Mouse (Mus musculus): ENCODE measurements around the gene Gm10518. TPM values are rescaled to one million over a fixed set of nuclear protein-coding genes. Genes with fewer than 3 reads are reported as not detected.

The Gm10518 gene
- polyA plus RNA-seq, 1 experiment from 2014 or later: not detected

DNA sequence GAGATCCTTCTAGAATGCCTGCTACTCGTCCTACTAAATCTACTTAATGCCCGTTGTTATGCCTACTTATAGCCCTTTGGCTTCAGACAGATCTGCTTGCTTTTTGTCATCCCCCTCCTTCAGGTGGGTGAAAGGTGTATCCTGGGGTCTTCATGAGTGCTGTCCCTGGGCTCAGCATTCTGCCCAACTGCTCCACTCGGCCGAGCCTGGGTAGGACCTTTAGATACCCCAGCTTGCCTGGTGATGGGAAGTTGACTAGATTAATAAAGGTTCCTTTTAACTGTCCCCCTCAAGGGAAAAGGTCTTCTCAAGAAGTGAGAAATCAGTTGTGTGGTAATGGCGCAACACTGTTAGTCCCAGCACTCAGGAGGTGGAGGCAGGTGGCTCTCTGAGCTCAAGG is 24.9 kb downstream of the Gm10518 start:
- Histone ChIP-seq H3K9me3 (ENCODE audit: control insufficient read depth, low read length) (no peaks in the 10 kb centered on the region), H3K36me3 (ENCODE audit: control insufficient read depth, insufficient read depth, low read length) (no peaks in the 10 kb centered on the region), H3K27ac (ENCODE audit: low read length) (no peak overlapping the region), H3K9ac (ENCODE audit: low read length) (no peak overlapping the region), H3K4me2 (ENCODE audit: low read depth, low read length) (no peak overlapping the region), H3K4me1 (replicated peaks; ENCODE audit: control insufficient read depth, insufficient read depth, low read length) (no peaks in the 10 kb centered on the region), H3K4me3 (ENCODE audit: low read length) (no peak overlapping the region), H3K27me3 (ENCODE audit: control insufficient read depth, insufficient read depth, low read depth, low read length) (no peaks in the 10 kb centered on the region)
- 87% methylated on average over 5 of the region's 5 CpGs for WGBS
- ATAC-seq (ENCODE audit: low read depth): no peak

DNA sequence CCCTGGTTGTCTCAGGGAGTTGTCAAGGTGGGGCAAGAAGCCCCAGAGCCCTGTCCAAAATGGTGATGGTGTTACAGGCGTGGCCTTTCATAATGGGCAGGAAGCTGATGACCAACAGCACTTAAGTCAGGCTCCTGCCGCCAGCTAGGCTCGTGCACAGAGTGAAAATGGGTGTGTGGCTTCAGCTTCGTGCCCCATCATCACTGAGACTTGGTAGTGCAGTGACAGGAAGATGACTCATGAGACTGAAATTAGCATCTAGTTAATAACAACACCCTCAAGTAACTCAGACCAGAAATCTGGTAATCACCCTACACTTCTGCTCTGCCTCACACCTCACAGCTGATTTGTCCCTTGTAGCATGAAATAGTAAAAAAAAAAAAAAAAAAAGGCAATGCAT is 25.7 kb downstream of the Gm10518 start:
- Histone ChIP-seq H3K27ac (ENCODE audit: low read length) (no peak overlapping the region), H3K4me1 (replicated peaks; ENCODE audit: control insufficient read depth, insufficient read depth, low read length) (no peaks in the 10 kb centered on the region), H3K36me3 (ENCODE audit: control insufficient read depth, insufficient read depth, low read length) (no peaks in the 10 kb centered on the region), H3K9me3 (ENCODE audit: control insufficient read depth, low read length) (no peaks in the 10 kb centered on the region), H3K9ac (ENCODE audit: low read length) (no peak overlapping the region), H3K4me2 (ENCODE audit: low read depth, low read length) (no peak overlapping the region), H3K4me3 (ENCODE audit: low read length) (no peak overlapping the region), H3K27me3 (ENCODE audit: control insufficient read depth, insufficient read depth, low read depth, low read length) (no peaks in the 10 kb centered on the region)
- no peak for ATAC-seq (ENCODE audit: low read depth)
- 55% methylated on average over 4 of the region's 4 CpGs for WGBS

DNA sequence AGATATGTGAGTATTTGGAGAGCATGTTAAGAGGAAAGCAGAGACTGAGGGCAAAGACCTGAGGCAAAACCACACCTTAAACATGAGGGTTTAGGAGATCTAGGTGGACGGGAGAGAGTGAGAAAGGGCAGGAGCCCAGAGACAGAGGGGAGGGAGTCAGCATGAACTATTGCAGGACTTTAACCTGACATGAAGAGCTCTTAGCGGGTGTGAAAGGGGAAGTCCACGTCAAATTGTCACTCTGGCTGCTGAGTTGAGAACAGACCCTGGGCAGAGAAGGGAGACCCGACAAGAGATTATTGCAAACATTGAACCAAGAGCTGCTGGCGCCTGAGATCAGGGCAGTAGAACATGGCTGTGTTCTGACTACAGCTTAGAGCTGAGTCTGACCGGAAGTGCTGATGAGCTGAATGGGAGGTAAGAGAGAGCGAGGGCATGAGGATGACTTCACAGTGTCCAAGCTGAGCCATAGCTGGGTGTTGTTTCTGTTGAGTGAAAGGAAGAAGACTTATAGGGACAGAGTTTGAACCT is 29.6 kb downstream of the Gm10518 start:
- WGBS: 54% methylated on average over 7 of the region's 7 CpGs
- H3K27ac ChIP-seq (ENCODE audit: low read length): no peak overlapping the region
- ATAC-seq (ENCODE audit: low read depth): no peak
- H3K36me3 ChIP-seq (ENCODE audit: control insufficient read depth, insufficient read depth, low read length): no peaks in the 10 kb centered on the region
- H3K9me3 ChIP-seq (ENCODE audit: control insufficient read depth, low read length): no peaks in the 10 kb centered on the region
- no peak overlapping the region for H3K9ac ChIP-seq (ENCODE audit: low read length)
- no peak overlapping the region for H3K4me2 ChIP-seq (ENCODE audit: low read depth, low read length)
- no peaks in the 10 kb centered on the region for H3K4me1 ChIP-seq (replicated peaks; ENCODE audit: control insufficient read depth, insufficient read depth, low read length)
- H3K4me3 ChIP-seq (ENCODE audit: low read length): no peak overlapping the region
- no peaks in the 10 kb centered on the region for H3K27me3 ChIP-seq (ENCODE audit: control insufficient read depth, insufficient read depth, low read depth, low read length)

DNA sequence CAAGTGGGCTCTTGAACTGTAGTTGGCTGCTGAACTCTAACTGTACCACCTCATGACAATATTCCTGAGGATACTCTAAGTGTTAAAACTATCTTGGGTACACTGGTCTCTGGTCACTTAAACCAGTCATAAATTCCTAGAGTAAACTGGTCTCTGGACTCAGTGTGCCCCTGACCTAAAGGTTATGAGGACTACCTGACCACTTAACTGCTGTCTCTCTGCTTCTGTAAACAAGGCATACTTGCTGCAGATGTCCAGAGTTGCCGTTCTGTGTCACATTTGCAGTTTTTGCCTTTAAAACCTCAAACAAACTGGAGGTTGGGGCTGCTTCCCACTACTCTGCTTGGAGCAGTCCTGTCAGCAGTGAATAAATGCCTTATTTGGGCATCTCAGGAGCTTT is 30.4 kb downstream of the Gm10518 start:
- no peak overlapping the region for H3K27ac ChIP-seq (ENCODE audit: low read length)
- H3K36me3 ChIP-seq (ENCODE audit: control insufficient read depth, insufficient read depth, low read length): no peaks in the 10 kb centered on the region
- no peaks in the 10 kb centered on the region for H3K4me1 ChIP-seq (replicated peaks; ENCODE audit: control insufficient read depth, insufficient read depth, low read length)
- H3K4me3 ChIP-seq (ENCODE audit: low read length): no peak overlapping the region
- no peak overlapping the region for H3K9ac ChIP-seq (ENCODE audit: low read length)
- no peaks in the 10 kb centered on the region for H3K27me3 ChIP-seq (ENCODE audit: control insufficient read depth, insufficient read depth, low read depth, low read length)
- no peak overlapping the region for H3K4me2 ChIP-seq (ENCODE audit: low read depth, low read length)
- ATAC-seq (ENCODE audit: low read depth): no peak
- H3K9me3 ChIP-seq (ENCODE audit: control insufficient read depth, low read length): no peaks in the 10 kb centered on the region
- WGBS: 46% methylated on average over 1 of the region's 1 CpGs

DNA sequence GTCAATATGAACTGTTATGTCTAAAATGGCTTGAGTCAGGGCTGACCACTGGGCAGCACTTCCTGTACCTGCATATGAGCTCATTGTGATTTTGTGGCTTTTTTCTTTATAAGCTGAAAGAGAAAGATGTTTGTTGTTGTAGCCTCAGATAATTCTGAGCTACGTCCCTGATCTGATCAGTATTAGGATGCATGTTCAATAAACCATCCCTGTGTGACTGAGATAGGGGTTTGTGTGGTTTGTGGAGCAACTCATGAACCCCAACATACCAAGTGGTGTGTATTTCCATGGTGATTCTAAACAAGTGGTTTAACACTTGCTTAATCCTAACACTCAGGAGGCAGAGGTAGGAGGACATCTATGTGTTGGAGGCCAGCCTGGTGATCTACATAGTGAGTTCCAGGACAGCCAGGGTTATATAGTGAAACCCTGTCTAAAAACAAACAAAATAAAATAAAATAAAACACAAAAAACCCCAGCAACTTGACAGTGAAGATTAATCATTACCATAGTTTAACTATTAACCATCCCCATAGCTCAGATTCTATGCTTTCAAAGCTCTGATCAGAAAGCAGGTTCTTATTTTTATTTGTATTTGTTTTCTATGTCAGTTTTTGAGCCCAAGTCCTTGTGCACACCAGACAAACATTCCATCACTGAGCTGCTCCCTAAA is 32.7 kb downstream of the Gm10518 start:
- H3K4me2 ChIP-seq (ENCODE audit: low read depth, low read length): no peak overlapping the region

DNA sequence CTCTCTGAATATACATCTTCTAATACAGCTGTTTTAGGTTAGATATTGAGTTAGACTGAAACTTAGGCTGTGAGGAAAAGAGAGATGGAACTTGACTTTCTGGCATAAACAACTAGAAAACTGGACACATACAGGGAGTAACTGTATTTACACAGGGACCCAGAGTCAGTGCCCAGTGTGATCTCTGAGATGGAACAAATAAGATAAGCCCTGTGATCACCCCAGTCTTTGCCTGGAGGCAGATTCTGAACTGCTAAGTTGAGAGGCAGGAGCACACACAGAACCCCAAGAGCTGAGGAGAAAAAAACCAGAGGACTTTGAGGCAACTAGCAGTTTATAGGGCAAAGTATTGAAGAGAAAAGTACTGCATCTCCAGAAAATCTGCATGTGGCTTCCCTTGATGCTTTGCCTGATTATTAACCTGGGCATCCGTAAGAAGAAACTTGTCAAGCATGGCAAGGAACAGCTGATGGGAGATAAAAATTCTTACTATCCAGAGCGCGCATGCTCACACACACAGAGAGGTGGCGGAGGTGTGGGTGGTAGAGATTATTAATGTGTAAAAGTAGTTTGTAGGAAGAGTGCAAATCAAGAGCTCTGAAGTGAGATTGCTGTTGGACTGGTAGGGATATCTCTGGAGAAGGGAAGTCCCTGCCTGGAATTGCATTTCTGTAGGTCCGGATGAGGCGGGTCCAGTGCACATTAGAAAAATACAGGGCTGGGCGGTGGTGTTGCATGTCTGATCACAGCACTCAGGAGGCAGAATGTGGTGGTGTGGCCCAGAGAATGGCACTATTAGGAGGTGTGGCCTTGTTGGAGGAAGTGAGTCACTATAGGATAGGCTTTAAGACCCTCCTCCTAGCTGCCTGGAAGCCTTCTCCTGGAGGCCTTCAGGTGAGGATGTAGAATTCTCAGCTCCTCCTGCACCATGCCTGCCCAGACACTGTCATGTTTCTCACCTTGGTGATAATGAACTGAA is 33.5 kb downstream of the Gm10518 start:
- WGBS: 86% methylated on average over 7 of the region's 7 CpGs
- Histone ChIP-seq H3K4me3 (ENCODE audit: low read length) (no peak overlapping the region), H3K27me3 (ENCODE audit: control insufficient read depth, insufficient read depth, low read depth, low read length) (no peaks in the 10 kb centered on the region), H3K9me3 (ENCODE audit: control insufficient read depth, low read length) (no peaks in the 10 kb centered on the region), H3K4me1 (replicated peaks; ENCODE audit: control insufficient read depth, insufficient read depth, low read length) (no peaks in the 10 kb centered on the region), H3K9ac (ENCODE audit: low read length) (no peak overlapping the region), H3K4me2 (ENCODE audit: low read depth, low read length) (no peak overlapping the region), H3K27ac (ENCODE audit: low read length) (no peak overlapping the region), H3K36me3 (ENCODE audit: control insufficient read depth, insufficient read depth, low read length) (no peaks in the 10 kb centered on the region)
- no peak for ATAC-seq (ENCODE audit: low read depth)

More for the DNA sequence above, 32.7 kb downstream of the Gm10518 start:
- Histone ChIP-seq H3K9ac (ENCODE audit: low read length) (no peak overlapping the region), H3K9me3 (ENCODE audit: control insufficient read depth, low read length) (no peaks in the 10 kb centered on the region), H3K36me3 (ENCODE audit: control insufficient read depth, insufficient read depth, low read length) (no peaks in the 10 kb centered on the region), H3K27ac (ENCODE audit: low read length) (no peak overlapping the region), H3K27me3 (ENCODE audit: control insufficient read depth, insufficient read depth, low read depth, low read length) (no peaks in the 10 kb centered on the region), H3K4me3 (ENCODE audit: low read length) (no peak overlapping the region), H3K4me1 (replicated peaks; ENCODE audit: control insufficient read depth, insufficient read depth, low read length) (no peaks in the 10 kb centered on the region)
- WGBS: 82% methylated on average over 1 of the region's 1 CpGs
- no peak for ATAC-seq (ENCODE audit: low read depth)

DNA sequence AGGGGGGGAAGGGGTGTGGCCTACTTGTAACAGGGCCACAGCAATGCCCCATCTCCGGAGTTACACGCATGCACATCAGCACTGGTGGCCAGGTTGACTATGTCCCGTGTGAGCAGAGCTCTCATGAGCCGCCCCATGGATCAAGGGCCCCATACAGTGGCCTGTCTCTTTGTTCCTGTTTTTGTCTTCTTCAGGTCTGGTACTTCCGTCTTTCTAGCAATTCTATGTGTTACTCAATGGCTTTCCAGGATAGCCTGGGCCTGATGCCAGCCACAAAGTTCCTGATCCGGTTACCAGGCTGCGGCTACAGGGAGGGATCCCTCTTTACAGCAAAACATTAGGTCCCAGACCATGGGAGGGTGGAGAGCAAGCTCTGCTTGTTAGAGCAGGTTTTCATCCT is 39.4 kb downstream of the Gm10518 start:
- Histone ChIP-seq H3K36me3 (ENCODE audit: control insufficient read depth, insufficient read depth, low read length) (no peaks in the 10 kb centered on the region), H3K27ac (ENCODE audit: low read length) (no peak overlapping the region), H3K4me2 (ENCODE audit: low read depth, low read length) (no peak overlapping the region), H3K4me3 (ENCODE audit: low read length) (no peak overlapping the region), H3K4me1 (replicated peaks; ENCODE audit: control insufficient read depth, insufficient read depth, low read length) (peaks cover 12% of the 10 kb centered on the region), H3K27me3 (ENCODE audit: control insufficient read depth, insufficient read depth, low read depth, low read length) (no peaks in the 10 kb centered on the region), H3K9ac (ENCODE audit: low read length) (no peak overlapping the region), H3K9me3 (ENCODE audit: control insufficient read depth, low read length) (no peaks in the 10 kb centered on the region)
- ATAC-seq (ENCODE audit: low read depth): peak; percentile 60
- 61% methylated on average over 7 of the region's 7 CpGs for WGBS

DNA sequence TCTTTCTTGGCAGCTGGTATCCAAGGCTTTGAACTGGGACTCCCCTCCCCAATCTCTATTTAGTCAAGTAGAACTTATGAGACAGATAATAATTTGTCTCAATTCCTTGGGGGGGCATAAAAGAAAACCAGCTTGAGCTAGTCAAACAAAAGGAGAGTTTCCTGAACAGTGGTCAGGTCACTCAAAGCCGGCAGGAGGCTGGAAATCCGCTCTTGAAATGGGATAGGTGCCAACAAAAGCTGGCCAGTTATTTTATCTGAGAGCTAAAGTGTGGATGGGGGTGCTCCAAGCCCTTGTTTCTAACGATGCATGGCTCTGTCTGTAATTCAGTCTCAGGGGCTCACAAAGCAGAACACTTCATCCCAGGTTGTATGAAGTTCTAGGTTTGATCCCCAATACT is 40.8 kb downstream of the Gm10518 start:
- H3K9me3 ChIP-seq (ENCODE audit: control insufficient read depth, low read length): no peaks in the 10 kb centered on the region
- WGBS: 6% methylated on average over 3 of the region's 3 CpGs
- no peak for ATAC-seq (ENCODE audit: low read depth)
- H3K27me3 ChIP-seq (ENCODE audit: control insufficient read depth, insufficient read depth, low read depth, low read length): no peaks in the 10 kb centered on the region
- no peak overlapping the region for H3K4me3 ChIP-seq (ENCODE audit: low read length)
- no peak overlapping the region for H3K9ac ChIP-seq (ENCODE audit: low read length)
- H3K36me3 ChIP-seq (ENCODE audit: control insufficient read depth, insufficient read depth, low read length): no peaks in the 10 kb centered on the region
- H3K4me2 ChIP-seq (ENCODE audit: low read depth, low read length): no peak overlapping the region
- H3K4me1 ChIP-seq (replicated peaks; ENCODE audit: control insufficient read depth, insufficient read depth, low read length): peaks cover 13% of the 10 kb centered on the region
- 0 out of 2 replicates have a peak overlapping the region, but pooled peaks have one; percentile 12 for H3K27ac ChIP-seq (ENCODE audit: low read length)

DNA sequence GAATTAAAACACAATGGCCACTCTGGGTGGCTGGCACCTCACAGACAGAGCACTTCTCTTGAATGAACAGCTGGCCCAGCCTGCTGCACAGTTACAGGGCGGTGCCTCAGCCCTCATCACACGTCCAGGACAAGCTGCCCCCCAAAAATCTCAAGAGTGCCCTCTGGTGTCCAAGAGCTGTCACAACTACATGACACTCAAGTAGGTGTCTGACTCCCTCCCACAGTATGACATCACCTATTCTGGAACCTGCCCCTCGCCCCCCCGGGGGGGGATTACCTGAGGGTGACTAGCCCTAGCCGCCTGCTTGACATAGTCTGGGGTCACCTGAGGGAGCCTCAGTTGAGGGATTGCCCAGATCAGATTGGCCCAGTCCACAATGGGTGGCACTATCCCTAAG is 41.7 kb downstream of the Gm10518 start:
- Histone ChIP-seq H3K9ac (ENCODE audit: low read length) (no peak overlapping the region), H3K27ac (ENCODE audit: low read length) (no peak overlapping the region), H3K36me3 (ENCODE audit: control insufficient read depth, insufficient read depth, low read length) (no peaks in the 10 kb centered on the region), H3K4me1 (replicated peaks; ENCODE audit: control insufficient read depth, insufficient read depth, low read length) (peaks cover 13% of the 10 kb centered on the region), H3K9me3 (ENCODE audit: control insufficient read depth, low read length) (no peaks in the 10 kb centered on the region), H3K4me2 (ENCODE audit: low read depth, low read length) (no peak overlapping the region), H3K4me3 (ENCODE audit: low read length) (no peak overlapping the region), H3K27me3 (ENCODE audit: control insufficient read depth, insufficient read depth, low read depth, low read length) (no peaks in the 10 kb centered on the region)
- peak; percentile 61 for ATAC-seq (ENCODE audit: low read depth)
- 18% methylated on average over 5 of the region's 5 CpGs for WGBS

All from lung, embryonic 16.5 days (tissue).